Comparison of ENCODE assay signal across 9 mouse cellular contexts in genomic region chr3:37605876-37606238, GRCm38 (mm10). TPM values are rescaled to one million over a fixed set of nuclear protein-coding genes. Genes with fewer than 3 reads are reported as not detected.
DNase-seq lines count a peak whose midpoint lies in the region; ATAC-seq and TF ChIP-seq lines count a peak whose summit lies in the region.
"Had no signal": no experiment of that assay in that cellular context is flagged by ENCODE, and none has a peak within 500 bp of the region (broad histone marks: within the 10 kb centered on the region; RNA-seq: fewer than 3 reads in every experiment).

No protein-coding gene starts in this region.

- H3K9ac ChIP-seq in midbrain, embryonic 14.5 days (replicated peaks; ENCODE audit: low read length), result no peak overlapping the region
- H3K9ac ChIP-seq in midbrain, postnatal 0 days (replicated peaks; ENCODE audit: low read length, poor library complexity, severe bottlenecking), result no peak overlapping the region
- H3K9ac ChIP-seq: liver, embryonic 14.5 days had no signal

- H3K9me3 ChIP-seq in midbrain, embryonic 14.5 days (ENCODE audit: control insufficient read depth, low read length), result no peaks in the 10 kb centered on the region
- 0 out of 2 replicates have a peak, but pooled peaks cover 3% of the 10 kb centered on the region for H3K9me3 ChIP-seq in midbrain, embryonic 10.5 days (replicated peaks)
- H3K9me3 ChIP-seq in midbrain, postnatal 0 days (ENCODE audit: low read length), result no peaks in the 10 kb centered on the region

- 86% methylated on average over 10 of the region's 10 CpGs for WGBS in midbrain, embryonic 14.5 days
- 94% methylated on average over 10 of the region's 10 CpGs for WGBS in midbrain, embryonic 10.5 days
- 76% methylated on average over 10 of the region's 10 CpGs for WGBS in midbrain, postnatal 0 days

- H3K27me3 ChIP-seq in midbrain, embryonic 14.5 days (ENCODE audit: control insufficient read depth, insufficient read depth, low read length), result no peaks in the 10 kb centered on the region
- H3K27me3 ChIP-seq in midbrain, embryonic 10.5 days (ENCODE audit: low read depth, poor library complexity, severe bottlenecking), result no peaks in the 10 kb centered on the region
- H3K27me3 ChIP-seq in midbrain, postnatal 0 days (ENCODE audit: insufficient read depth, low read length), result no peaks in the 10 kb centered on the region

- no peak for TF ChIP-seq CTCF in midbrain, postnatal 0 days (IDR thresholded peaks at IDR 0.05)

- no peak overlapping the region for H3K4me2 ChIP-seq in midbrain, embryonic 14.5 days (ENCODE audit: low read length)
- H3K4me2 ChIP-seq in midbrain, postnatal 0 days (ENCODE audit: low read depth, low read length, poor library complexity, severe bottlenecking), result no peak overlapping the region

- no peaks in the 10 kb centered on the region for H3K36me3 ChIP-seq in midbrain, embryonic 14.5 days (ENCODE audit: control insufficient read depth, insufficient read depth, low read length)
- H3K36me3 ChIP-seq in midbrain, embryonic 10.5 days, result no peaks in the 10 kb centered on the region
- H3K36me3 ChIP-seq in midbrain, postnatal 0 days (ENCODE audit: insufficient read depth, low read length), result no peaks in the 10 kb centered on the region

- peak; percentile 37; the same call in 1 of the 2 replicates for ATAC-seq in midbrain, embryonic 14.5 days (ENCODE audit: low FRiP score, low TSS enrichment)
- ATAC-seq in granulocyte monocyte progenitor cell, adult 5-6 weeks (replicated peaks; ENCODE audit: poor library complexity, severe bottlenecking), result peak; percentile 42
- peak; percentile 45; the same call in 1 of the 2 replicates for ATAC-seq in midbrain, postnatal 0 days (ENCODE audit: low FRiP score)
- no peak for ATAC-seq in inflammation-experienced regulatory T-cells, adult 6 months

- peak; percentile 29 for DNase-seq in gastrocnemius, adult 18-20 months (ENCODE audit: low spot score)
- no peak for DNase-seq in gastrocnemius, postnatal 36 days
- no peak for DNase-seq in midbrain, embryonic 14.5 days
- no peak for DNase-seq in midbrain, embryonic 10.5 days (ENCODE audit: low spot score)
- DNase-seq in midbrain, postnatal 0 days (ENCODE audit: low spot score), result no peak
- no peak for DNase-seq in testis, postnatal 10 days (ENCODE audit: low spot score)

- H3K4me1 ChIP-seq in midbrain, embryonic 14.5 days (ENCODE audit: control insufficient read depth, insufficient read depth, low read length), result peaks cover 3% of the 10 kb centered on the region; the same call in 1 of the 2 replicates
- peaks cover 21% of the 10 kb centered on the region for H3K4me1 ChIP-seq in midbrain, embryonic 10.5 days
- peaks cover 5% of the 10 kb centered on the region; the same call in 1 of the 2 replicates for H3K4me1 ChIP-seq in midbrain, postnatal 0 days (ENCODE audit: insufficient read depth, low read length)

- H3K27ac ChIP-seq in midbrain, embryonic 14.5 days (replicated peaks; ENCODE audit: low read depth, low read length), result no peak overlapping the region
- H3K27ac ChIP-seq in midbrain, embryonic 10.5 days (replicated peaks), result no peak overlapping the region; the same call in none of the 2 replicates
- no peak overlapping the region for H3K27ac ChIP-seq in midbrain, postnatal 0 days (ENCODE audit: low read depth, low read length)
- H3K27ac ChIP-seq: liver, embryonic 14.5 days had no signal

- intact Hi-C loops in gastrocnemius, postnatal 36 days (cut with DNase I), result no loop called here

- H3K4me3 ChIP-seq in midbrain, embryonic 14.5 days (replicated peaks; ENCODE audit: low read depth, low read length), result no peak overlapping the region
- no peak overlapping the region for H3K4me3 ChIP-seq in midbrain, embryonic 10.5 days
- H3K4me3 ChIP-seq in midbrain, postnatal 0 days (ENCODE audit: low read depth, low read length), result no peak overlapping the region

RNA-seq across cellular contexts. Expression of gene Spry1, which starts 33.9 kb away (rescaled TPM):
- 10 to 100 TPM; 15.5 to 21.9 TPM for total RNA-seq in gastrocnemius, adult 18-20 months (2021)
- total RNA-seq in gastrocnemius, postnatal 36 days (2021), result 10 to 100 TPM; 17.2 to 20.1 TPM
- polyA plus RNA-seq in midbrain, embryonic 14.5 days (2014; fragmentation: Nextera tagmentation; extraction: Ambion mirVana), result 7.1 and 7.2 TPM in 2 replicates
- polyA plus RNA-seq in midbrain, embryonic 10.5 days (2016; fragmentation: Nextera tagmentation; extraction: Ambion mirVana), result 18.2 and 19.6 TPM in 2 replicates
- total RNA-seq in granulocyte monocyte progenitor cell, adult 5-6 weeks (2014; fragmentation: Nextera tagmentation), result 2.1 and 3.7 TPM in 2 replicates
- total RNA-seq in granulocyte monocyte progenitor cell, adult 5-6 weeks (2017), result 2.6 and 3.1 TPM in 2 replicates
- total RNA-seq in midbrain, postnatal 0 days (2014; rRNA removed), result 24.9 and 31.9 TPM in 2 replicates
- 5.9 TPM in 2 replicates for polyA plus RNA-seq in midbrain, postnatal 0 days (2015; fragmentation: Nextera tagmentation; extraction: Ambion mirVana)
- 10 to 100 TPM in 2 of 3 experiments, 1 to 10 TPM in 1; 7.9 to 19.2 (median 16.0) TPM for polyA plus RNA-seq in inflammation-experienced regulatory T-cells, adult 6 months (2017; shearing (Covaris generic))
